Mouse (Mus musculus): Measurements from ENCODE around the gene Matk. TPM values are rescaled to one million over a fixed set of nuclear protein-coding genes. Genes with fewer than 3 reads are reported as not detected.

Matk gene
- polyA plus RNA-seq, 1 experiment: not detected

- no peak for TF ChIP-seq GATA1 (IDR thresholded peaks at IDR 0.05; ENCODE audit: low read length)
Observed at GRCm38 (mm10) chr10:81291511-81292104, 38.9 kb downstream of the Matk start, which contains the start of gene Tjp3. Gene Tjp3 (minus strand): TSS chr10:81291581.

- no peak for TF ChIP-seq GATA1 (IDR thresholded peaks at IDR 0.05; ENCODE audit: low read length)
Observed at GRCm38 (mm10) chr10:81292554-81293333, 40.0 kb downstream of the Matk start, which contains the start of gene Pip5k1c. Gene Pip5k1c (plus strand): TSS chr10:81292963.

DNA sequence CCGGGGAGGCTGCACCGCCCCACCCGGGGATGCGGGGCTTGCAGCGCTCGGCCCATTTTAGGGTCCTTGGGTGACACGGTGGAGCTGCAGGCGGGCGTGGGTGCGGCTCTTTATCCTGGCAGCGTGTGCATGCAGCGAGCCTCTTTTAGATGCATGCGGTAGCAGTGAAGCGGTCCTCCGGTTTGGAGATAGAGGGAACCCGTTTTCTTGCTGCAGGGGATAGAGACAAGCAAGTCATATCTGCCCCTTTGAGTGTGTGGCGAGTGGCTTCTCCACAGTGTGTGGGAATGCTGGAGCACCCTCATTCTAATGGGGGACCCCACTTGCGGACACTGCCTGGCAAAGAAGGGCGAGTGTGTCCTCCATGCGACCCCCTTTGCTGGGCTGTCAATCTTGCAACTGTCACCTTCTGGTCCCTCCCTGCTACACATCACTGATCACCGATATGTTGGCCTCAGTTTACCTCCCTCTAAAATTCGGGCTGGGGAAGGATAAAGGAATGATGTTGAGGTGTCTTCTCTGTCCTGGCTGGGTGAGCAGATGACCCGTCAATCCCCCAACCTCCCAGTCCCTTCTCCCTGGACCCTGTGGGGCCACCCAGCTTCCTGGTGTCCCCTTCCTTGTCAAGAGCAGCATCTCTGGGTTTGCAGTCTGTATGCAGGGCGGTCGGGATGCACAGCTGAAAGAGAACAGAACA lies 40.7 kb downstream of the Matk start:
- TF ChIP-seq GATA1 (IDR thresholded peaks at IDR 0.05; ENCODE audit: low read length): no peak

DNA sequence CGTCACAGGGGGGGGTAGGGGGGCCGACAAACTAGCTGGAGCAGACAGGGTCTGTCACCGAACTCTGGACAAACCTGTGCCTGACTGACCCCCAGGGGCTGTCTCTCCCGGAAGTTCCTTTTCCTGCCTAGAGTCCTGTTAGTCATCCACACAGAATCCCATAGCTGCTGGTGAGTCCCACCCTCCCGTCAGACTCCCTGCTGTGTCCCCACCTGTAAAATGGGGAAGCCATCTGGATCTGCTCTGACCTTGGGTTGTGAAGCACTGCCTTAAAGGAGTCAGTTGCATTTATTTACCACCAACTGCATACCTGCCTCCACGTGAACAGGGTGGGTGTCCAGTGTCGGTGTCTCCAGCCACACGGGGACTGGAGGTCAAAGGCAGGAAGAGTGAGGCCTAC lies 41.7 kb downstream of the Matk start:
- no peak for TF ChIP-seq GATA1 (IDR thresholded peaks at IDR 0.05; ENCODE audit: low read length)

GRCm38 (mm10) chr10:81295185-81295584 lies 42.5 kb downstream of the Matk start:
- TF ChIP-seq GATA1 (IDR thresholded peaks at IDR 0.05; ENCODE audit: low read length): no peak

DNA sequence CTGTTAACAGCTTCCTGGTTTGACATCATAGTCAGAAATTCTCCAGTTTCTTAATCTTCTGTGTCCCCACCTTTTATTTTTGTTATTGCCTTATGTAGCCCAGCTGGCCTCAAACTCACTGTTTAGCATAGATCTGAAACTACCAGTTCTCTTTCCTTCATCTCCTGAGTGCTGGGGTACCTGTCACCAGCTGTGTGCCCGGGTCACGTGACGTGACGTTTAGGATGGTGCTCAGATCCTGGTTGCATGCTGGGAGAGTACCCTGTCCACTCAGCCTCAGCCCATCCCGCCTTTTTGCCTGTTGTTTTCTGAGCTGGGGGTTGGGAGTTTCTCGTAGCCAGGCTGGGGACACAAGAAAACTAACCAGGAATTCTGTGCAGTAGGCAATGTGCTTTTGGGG lies 44.5 kb downstream of the Matk start:
- TF ChIP-seq GATA1 (IDR thresholded peaks at IDR 0.05; ENCODE audit: low read length): no peak

GRCm38 (mm10) chr10:81297845-81298244 lies 45.1 kb downstream of the Matk start:
- no peak for TF ChIP-seq GATA1 (IDR thresholded peaks at IDR 0.05; ENCODE audit: low read length)

GRCm38 (mm10) chr10:81298369-81299100 lies 45.8 kb downstream of the Matk start:
- no peak for TF ChIP-seq GATA1 (IDR thresholded peaks at IDR 0.05; ENCODE audit: low read length)

DNA sequence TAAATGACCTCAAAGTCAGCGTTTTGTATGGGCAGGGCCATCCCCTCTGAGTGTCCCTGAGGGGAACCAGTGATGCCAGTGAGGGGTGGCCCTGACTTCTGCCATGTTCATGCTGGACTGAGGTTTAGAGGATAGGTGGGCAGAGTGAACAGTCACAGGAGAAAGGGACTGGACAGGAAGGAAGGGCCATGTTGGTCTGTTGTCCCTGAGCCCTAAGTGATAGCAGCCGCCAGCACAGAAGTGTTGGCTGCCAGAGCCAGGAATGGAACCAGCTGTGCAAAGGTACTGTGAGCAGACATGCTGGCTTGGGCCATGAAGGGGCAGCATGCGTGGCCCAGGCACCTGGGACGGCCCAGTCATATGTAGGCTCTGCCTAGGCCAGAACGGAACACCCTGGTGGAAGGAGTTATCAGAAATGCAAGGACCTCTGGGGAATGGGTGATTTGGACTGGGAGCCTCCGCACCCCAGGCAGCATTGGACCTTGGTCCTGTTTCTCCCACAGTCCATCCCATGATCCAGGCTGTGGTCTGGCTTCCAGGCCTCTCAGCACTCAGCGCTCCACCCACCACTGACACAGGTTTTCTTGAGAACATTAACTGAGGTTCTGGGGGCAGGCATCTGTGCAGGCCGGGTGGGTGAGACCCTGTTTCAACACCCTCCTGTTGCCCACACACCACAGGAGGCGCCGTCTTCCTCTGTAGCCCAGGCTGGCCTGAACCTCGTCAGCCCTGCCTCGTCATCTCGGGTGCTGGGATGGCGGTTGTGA lies 47.0 kb downstream of the Matk start:
- TF ChIP-seq GATA1 (IDR thresholded peaks at IDR 0.05; ENCODE audit: low read length): no peak

- no peak for TF ChIP-seq GATA1 (IDR thresholded peaks at IDR 0.05; ENCODE audit: low read length)
Observed at GRCm38 (mm10) chr10:81300352-81300907, 47.7 kb downstream of the Matk start.

DNA sequence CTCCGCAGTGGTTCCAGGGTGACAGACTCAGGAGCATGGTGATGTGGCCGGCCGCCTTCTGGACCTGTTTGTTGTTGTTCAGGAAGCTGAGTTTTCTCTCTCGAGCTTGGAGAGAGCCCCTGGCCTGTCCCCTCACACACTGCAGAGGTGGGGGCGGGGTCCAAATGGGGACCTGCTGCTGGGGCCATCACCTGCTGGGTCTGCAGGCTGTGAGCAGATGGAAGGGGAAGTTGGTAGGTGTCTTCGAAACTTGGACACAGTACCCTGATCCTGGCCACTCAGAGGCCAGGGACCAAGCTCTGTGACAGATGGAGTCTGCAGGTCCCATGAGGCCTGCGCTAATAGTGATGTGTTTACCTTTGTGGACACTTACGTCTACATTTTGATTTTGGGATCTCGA lies 48.6 kb downstream of the Matk start:
- no peak for TF ChIP-seq GATA1 (IDR thresholded peaks at IDR 0.05; ENCODE audit: low read length)

DNA sequence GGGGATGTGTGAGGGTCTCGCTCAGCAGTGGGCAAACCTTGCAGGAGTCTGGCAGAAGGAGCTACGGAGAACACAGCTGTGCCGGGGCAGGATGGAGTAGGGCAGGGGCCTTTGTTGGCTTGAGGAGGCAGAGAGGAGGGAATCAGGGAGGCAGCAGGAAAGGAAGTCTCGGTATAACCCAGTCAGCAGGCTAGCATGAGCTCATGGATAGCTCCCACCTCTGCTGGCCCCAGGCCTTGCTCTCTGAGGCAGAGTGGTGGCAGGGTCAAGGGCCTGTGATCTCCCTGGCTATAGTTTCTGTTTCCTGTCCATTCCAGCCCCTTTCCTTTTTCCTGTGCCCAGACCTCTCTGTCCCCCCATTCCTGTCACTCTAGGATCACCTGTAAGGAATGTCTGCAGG lies 49.6 kb downstream of the Matk start:
- no peak for TF ChIP-seq GATA1 (IDR thresholded peaks at IDR 0.05; ENCODE audit: low read length)

DNA sequence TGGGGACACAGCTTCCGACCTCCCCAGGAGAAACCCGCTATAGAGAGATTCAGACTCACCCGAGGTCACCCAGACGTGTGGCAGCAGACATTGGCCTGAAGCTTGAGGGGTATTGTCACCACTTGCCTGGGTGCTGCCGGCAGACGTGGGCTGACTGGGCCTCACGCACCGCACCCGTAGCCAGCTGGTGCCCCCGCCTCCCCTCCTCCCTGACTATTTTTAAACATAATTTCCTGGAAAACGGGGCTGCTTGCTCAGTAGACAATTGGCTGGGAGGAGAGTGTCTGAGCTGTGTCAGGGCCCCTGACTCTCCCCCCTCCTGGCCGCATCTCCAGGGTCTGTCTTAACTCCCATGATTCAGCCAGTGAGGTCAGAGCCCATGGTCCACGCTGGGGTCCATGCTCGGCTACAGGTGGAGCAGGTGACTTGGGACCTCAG lies 50.1 kb downstream of the Matk start:
- TF ChIP-seq GATA1 (IDR thresholded peaks at IDR 0.05; ENCODE audit: low read length): no peak

GRCm38 (mm10) chr10:81303258-81303657 lies 50.5 kb downstream of the Matk start:
- TF ChIP-seq GATA1 (IDR thresholded peaks at IDR 0.05; ENCODE audit: low read length): no peak

- no peak for TF ChIP-seq GATA1 (IDR thresholded peaks at IDR 0.05; ENCODE audit: low read length)
Observed at GRCm38 (mm10) chr10:81303761-81304160, 51.0 kb downstream of the Matk start.
